Mouse (Mus musculus) mature B cell (primary cell): ENCODE data around the gene Rps19bp1.

Source experiments
- in situ Hi-C: fragments of 300-500 bp; cut with MboI; formaldehyde crosslinking; loops from 2 replicates; pipeline ENCODE4 v1.14.3; 2019

The Rps19bp1 gene

GRCm38 (mm10) chr15:80263610-80264575 lies at the start of gene Rps19bp1:
Gene Rps19bp1 (minus strand): TSS chr15:80264315.
- in situ Hi-C loops = no loop called here

- in situ Hi-C loops = no loop called here
Measured at GRCm38 (mm10) chr15:80306146-80306545, 42.0 kb upstream of the Rps19bp1 start.

GRCm38 (mm10) chr15:80304188-80304587 lies 40.1 kb upstream of the Rps19bp1 start:
- in situ Hi-C loops = no loop called here

GRCm38 (mm10) chr15:80303779-80304178 lies 39.7 kb upstream of the Rps19bp1 start:
- in situ Hi-C loops = no loop called here

GRCm38 (mm10) chr15:80297146-80297545 lies 33.0 kb upstream of the Rps19bp1 start:
- in situ Hi-C loops = no loop called here

- in situ Hi-C loops = no loop called here
Measured at GRCm38 (mm10) chr15:80289436-80289835, 25.3 kb upstream of the Rps19bp1 start.

DNA sequence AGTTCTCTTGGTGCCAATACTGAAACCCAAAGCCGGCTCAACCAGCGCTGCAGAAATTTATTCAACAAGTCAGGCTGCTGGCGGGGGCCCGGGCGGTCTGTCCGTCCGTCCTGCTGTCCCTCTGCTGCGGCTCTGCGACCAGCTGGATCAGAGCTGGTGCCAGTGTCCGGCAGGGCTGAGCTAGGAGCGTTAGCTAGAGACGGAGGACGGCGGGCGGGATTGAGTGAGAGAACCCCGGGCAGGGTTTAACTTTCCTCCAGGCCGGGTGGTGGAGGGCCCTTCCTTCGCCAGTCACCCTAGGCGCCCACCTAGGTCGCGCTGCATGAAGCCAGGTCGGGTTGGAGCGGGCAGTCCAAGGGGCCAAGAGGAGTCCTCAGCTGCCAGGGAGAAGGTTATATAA lies 23.9 kb upstream of the Rps19bp1 start:
- in situ Hi-C loops = no loop called here

DNA sequence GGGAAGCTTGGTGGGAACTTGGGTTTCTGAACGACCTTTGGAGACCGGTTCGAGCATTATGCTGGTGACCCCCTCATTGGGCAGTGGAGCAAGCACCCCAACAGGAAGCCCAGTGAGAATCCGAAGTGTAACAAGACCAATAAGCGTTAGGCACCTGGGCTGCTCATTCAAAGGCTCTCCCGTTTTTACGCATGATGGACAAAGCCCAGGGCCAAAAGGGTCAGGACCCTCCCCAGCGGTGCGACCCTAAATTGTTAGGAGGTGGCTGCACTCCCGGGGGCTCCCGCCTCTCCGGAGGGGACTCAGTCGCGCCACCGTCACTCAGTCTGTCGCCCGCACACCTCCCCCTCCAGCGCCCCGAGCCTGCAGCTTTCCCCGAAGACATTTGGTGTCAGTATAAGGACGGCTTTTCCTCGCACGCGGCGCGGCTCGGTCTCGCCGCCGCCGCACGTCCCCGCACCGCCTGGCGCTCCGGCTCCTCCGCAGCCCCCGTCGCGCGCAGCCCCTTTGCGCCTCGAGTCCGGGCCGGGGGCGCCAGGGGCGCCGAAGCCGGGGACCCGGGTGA lies 22.8 kb upstream of the Rps19bp1 start, which contains the start of gene Cacna1i:
Gene Cacna1i, plus strand, starts transcription at position 388 of the 565 bp plus-strand sequence.
- in situ Hi-C loops = no loop called here

DNA sequence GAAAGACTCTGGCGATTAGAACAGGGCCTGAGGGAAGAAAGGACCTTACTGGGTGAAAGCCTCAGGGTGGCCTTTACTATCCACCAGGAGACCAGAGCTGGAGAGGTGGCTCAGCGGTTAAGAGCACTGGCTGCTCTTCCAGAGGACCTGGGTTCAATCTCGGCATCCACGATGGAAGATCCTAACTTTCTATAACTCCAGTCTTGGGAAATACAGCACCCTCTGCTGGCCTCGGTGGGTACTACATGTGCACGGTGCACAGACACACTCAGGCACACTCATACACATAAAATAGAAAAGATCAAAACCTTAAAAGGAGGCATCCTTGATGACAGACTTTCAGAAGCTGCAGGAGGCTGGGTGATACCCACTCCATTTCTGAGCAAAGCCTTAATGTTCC lies 16.5 kb upstream of the Rps19bp1 start:
- in situ Hi-C loops = no loop called here

DNA sequence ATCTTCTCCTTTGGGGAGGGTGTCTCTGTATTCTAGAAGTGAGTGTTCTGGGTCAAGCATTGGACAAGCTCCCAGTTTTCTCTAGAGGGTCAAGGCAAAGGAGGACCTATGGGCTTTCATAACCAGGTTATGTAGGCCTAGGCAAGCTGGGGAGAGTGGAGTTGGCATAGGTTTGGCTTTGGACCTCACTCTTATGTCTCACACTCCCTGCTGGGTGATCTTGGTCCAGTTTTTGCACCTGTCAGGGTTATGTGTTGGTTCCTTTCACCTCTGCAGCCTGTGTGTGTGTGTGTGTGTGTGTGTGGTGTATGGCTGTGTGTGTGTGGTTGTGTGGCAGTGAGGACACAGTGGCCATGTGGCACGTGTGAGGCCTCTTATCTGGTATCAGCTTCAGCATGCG lies 14.9 kb upstream of the Rps19bp1 start:
- in situ Hi-C loops = no loop called here

DNA sequence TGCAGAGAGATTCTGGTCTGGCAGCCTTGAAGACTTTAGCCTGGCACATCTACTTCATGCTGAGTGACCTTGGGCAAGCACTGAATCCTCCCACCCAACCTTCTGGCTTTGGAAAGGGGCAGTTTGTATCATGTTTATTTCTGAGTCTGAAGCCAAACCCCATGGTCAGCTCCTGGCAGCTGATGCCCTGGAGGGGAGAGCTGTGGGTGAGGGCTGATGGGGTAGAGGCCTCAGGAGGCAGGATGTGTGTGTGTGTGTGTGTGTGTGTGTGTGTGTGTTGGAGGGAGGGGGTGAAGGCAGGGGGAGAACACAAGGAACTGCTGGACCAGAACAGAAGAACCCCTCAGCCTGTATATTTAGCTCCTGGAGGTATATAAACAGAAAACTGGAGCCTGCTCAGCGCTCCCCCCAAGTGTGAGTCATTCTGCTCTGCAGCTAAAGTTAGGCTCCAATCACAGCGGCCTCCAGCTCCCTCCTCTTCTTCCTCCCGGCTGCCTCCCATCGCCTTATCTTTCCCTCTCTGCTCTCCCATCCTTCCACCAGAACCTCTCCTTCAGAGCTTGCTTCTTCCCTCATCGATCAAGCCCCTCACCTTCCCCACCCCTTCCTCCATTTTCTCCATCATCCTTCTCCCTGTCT lies 14.1 kb upstream of the Rps19bp1 start:
- in situ Hi-C loops = no loop called here

DNA sequence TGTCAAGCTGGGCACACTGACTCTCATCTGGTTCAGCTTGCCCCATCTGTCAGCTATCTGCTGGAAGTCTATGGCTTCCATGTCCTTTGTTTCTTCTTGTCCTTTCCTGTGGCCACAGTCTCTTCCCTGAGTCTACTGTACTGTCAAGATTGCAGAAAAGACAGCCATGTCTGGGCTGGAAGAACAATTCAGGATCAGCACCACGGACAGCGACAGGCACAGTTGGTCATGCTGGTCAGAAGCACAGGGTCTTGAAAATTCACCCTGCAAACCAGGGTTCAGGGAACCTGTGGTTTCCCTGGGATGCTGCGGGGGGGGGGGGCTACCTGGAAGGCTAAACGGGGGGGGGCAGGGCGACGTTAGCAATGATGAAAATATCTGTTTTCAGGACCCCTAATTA lies 13.5 kb upstream of the Rps19bp1 start:
- in situ Hi-C loops = no loop called here

DNA sequence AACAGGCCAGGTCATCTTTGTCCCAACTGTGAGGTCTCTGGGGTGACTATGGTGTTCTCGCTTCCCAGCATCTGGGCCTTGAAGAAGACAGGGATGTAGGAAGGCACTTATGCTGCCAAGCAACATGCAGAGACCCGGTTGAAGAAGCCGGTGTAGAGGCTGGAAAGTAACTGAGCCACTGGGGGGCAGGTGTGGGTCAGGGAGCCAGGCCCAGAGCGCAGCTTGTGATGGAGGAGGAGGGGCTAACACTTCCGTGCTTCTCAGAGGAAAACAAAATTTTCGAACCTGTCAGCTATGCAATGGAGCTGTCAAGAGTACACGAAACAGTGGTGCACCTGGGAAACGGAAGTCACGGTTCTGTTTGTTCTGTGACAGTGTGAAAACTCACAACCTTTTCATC lies 13.0 kb upstream of the Rps19bp1 start:
- in situ Hi-C loops = no loop called here

DNA sequence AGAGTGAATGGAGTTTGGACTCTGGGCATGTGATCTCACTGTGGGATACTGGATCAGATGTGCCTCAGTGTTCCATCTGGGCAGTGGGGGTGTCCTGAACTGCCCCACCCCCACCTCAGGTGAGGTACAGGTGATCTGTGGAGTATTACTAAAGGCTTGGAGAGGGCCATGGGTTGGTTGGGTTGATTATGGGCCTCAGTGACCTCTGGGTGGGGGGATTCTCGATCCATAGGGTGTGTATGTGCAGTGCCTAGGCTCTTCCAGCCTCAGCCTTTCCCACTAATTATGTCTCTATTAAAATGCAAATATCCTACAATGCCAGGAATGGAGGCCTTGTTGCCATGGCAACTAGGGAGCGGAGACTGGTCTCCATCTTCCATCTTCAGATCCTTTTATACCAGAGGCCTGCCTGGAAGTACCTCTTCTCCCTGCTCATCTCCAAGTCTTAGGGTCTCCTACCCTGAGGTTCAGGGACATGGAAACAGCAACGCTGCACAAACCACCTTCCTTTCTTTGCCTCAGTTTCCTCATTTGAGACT lies 7.8 kb upstream of the Rps19bp1 start:
- in situ Hi-C loops = loop anchor here (5.0 kb wide), 1 partner anchor 435 kb away; no protein-coding TSS in a partner anchor

GRCm38 (mm10) chr15:80266281-80266680 lies 2.2 kb upstream of the Rps19bp1 start:
- in situ Hi-C loops = no loop called here

GRCm38 (mm10) chr15:80261100-80261499 lies 3.0 kb downstream of the Rps19bp1 start:
- in situ Hi-C loops = no loop called here

DNA sequence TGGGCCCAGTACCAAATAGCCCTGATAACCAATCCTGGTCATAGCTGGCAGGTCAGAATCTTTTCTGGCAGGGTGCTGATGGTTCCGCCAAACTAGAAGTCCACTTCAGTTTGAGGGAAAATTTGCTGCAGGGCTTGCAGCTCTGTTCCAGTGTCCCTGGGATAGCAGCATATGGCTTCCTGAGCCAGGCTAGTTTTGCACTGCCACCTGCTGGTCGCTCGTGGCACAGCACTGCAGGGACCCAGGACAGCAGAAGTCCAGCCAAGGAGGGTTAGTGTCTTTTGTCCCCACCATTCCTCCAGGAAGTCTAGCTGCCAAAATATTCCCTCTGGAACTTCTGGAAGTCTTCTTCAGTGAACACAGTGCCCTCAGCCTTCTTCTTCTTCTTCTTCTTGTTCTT lies 3.4 kb downstream of the Rps19bp1 start:
- in situ Hi-C loops = no loop called here

DNA sequence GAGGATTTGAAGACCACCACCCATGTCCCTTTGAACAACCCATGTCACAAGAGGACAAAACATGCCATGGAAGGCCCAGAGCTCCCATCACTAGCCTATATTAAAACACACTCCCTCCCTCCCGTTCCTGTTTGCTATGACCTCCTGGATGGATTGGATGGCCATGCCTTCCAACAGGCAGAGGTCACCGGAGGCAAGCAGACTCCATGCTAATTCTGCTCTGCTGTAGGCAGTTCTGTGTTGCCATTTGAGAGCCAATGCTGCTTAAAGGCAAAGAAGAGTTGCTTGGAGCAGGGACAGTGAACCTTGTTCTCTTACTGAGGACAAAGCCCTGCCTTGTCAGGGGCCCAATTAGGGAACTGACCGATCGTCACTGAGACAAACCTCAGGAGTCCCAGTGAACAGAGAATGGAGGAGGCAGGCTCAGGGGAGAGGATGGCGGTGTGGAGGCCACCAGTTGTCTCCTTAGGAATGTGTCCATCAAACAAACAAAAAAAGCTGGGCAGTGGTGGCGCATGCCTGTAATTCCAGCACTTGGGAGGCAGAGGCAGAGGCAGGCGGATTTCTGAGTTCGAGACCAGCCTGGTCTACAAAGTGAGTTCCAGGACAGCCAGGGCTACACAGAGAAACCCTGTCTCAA lies 4.6 kb downstream of the Rps19bp1 start:
- in situ Hi-C loops = no loop called here

DNA sequence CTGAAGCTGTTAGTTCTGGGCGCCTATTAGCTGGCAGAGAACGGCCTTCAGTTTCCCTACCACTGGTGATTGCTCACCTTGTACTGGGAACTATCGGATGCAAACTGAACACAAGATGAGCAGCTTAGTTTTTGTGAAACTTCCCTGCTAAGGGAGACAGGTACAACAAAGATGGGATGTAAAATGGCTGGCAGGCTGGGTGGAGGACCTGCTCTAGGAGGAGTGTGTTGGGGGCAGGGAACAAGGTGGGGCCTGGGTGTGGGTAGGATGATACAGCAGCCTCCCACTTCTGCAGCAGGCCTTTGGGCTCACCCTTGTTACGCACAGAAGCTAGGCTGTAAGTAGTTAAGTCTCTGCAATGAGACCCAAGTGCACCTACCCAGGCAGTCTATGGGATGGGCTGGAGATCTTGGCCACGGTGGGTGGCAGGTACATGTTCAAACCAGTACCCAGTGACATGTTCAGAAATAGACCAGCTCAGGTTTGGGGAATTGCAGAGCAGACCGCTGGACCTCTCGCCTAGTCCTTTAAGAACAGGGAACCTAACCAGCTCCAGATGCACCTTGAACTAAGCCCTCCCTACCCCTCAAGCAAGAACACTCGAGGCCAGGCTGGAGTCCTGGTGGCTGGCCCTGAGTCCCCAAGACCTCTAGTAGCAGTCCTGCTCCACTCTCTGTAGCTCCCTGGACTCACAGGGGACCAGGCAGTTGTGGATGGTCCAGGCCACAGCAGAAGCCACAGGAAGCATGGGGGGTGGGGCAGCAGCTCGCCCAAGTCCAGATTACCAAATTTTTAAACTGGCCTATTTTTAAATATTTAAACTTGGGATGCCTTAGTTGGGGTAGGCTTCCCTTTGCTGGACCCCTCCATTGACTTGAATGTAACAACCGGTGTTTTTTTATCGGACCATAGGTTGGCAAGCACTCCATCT lies 5.6 kb downstream of the Rps19bp1 start:
- in situ Hi-C loops = no loop called here

GRCm38 (mm10) chr15:80257602-80258239 lies 6.4 kb downstream of the Rps19bp1 start:
- in situ Hi-C loops = no loop called here
